Mouse (Mus musculus) c-Kit-positive CD71-negative TER-119-negative erythroid progenitor cells, embryonic 14.5 days (primary cell): ENCODE measurements around the gene Pid1.

Experiments
- DNase-seq: peaks from one replicate; pipeline ENCODE4 v3.0.0-alpha.2; 2013; ENCODE audit warnings: low read depth

Gene Pid1

DNA sequence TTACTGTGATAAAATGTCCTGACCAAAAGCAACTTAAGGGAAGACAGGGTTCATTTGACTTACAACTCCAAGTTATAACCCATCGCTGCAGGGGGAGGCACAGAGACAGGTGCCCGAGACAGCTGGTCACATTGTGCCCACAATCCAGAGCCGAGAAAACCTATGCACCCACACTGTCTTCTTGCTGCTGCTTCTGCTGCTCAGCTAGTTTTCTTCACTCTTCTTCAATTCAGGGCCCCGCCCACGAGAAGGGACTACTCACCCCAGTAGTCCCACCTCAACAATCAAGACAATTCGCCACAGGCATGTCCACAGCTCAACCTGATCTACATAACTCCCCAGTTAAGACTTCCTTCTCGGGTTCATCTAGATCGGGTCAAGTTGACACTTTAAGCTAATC is at the start of gene Pid1:
Pid1 (minus strand) TSS at position 214 of the 400 bp plus-strand sequence.
- DNase-seq = no peak

GRCm38 (mm10) chr1:84409514-84409913 is 45.5 kb upstream of the Pid1 start:
- no peak for DNase-seq

GRCm38 (mm10) chr1:84408873-84409272 is 44.9 kb upstream of the Pid1 start:
- no peak for DNase-seq

GRCm38 (mm10) chr1:84406891-84407290 is 42.9 kb upstream of the Pid1 start:
- DNase-seq = peak; percentile 50

DNA sequence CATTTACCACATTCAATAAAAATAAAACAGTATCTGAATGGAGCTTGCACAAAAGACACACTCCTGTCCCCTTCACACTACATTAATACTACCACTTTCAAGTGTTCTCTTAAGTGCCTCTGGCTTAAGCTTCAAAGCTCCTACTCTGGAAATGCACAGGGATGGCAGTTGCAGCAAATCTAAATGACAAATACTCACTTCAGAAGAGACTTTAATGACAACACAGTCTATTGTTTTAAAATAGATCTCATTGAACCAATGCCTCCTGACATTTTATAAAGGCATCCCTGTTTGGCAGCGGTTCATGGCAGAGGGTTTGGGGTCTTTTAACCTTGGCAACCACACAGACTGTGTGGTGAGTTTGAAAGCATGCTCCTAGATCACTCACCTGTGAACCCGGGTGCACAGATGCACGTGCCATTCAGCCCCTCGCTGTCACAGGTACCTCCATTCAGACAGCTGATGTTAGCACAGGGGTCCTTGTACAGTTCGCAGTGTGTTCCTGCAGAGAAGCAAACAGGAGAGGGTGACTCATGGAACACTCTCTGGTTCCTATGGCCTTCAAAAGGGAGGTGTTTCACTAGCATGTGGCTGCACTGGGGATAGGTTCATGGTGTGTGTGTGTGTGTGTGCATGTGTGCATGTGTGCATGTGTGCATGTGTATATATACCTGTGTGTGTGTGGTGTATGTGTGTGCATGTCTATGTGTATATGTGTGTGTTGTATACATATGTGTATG is 41.7 kb upstream of the Pid1 start:
- no peak for DNase-seq

- DNase-seq = no peak
These were observed 40.9 kb upstream of the Pid1 start for GRCm38 (mm10) chr1:84404880-84405279.

- no peak for DNase-seq
These were observed 38.2 kb upstream of the Pid1 start for GRCm38 (mm10) chr1:84402154-84402553.

DNA sequence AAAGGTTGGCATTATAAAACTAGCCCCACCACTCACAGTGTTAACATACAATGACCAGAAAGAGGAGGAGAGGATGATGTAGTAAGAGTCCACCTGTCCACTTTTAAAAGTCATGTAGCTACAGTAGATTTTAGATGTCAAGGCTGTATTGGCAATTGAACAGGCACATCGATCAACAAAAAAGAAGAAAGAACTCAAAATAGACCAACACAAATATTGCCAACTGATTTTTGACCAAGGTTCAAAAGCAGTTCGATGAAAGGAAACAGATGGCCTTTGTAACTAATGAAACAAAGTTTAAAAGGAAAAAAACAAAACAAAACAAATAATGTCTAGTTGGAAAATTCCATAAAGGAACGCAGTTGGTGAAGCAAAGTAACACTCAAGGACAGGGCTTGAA is 35.7 kb upstream of the Pid1 start:
- DNase-seq = no peak

DNA sequence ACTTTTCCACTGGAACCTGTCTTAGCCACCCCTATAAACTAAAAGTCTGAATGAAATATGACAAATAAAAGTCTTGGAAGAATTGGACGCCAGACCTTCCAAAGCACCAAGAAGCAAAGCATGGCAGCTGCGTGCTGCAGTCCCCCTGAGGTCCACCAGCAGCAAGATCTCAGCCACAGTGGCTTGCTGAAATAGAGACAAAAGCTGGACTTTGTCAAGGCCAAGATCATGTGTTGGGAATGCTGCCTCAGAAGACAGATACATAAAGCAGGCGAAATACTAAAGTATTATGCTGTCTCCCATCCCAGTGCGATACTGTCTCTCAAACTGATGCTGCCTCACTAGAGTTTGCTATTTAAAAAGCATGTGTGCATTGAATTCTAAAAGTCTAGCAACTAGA is 35.1 kb upstream of the Pid1 start:
- DNase-seq = no peak

GRCm38 (mm10) chr1:84396787-84397186 is 32.8 kb upstream of the Pid1 start:
- no peak for DNase-seq

DNA sequence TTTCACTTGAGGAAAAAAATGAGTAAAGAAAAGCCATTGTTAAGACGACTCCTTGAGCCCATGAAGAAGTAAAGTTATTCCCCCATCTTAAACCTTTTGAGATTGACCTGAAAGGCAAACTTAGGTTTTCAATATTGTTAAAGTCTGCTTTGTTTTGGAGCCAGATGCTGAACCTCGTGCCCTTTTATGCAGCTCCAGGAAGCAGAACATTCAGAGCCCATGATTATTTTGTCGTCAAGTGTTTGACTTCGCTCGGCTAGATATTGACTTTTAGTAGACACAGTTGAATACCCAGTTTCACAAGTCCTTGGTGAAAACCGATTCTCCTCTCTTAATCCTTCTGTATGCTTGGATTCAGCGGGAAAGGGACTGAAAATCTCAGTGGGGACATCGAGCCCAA is 31.9 kb upstream of the Pid1 start:
- no peak for DNase-seq

DNA sequence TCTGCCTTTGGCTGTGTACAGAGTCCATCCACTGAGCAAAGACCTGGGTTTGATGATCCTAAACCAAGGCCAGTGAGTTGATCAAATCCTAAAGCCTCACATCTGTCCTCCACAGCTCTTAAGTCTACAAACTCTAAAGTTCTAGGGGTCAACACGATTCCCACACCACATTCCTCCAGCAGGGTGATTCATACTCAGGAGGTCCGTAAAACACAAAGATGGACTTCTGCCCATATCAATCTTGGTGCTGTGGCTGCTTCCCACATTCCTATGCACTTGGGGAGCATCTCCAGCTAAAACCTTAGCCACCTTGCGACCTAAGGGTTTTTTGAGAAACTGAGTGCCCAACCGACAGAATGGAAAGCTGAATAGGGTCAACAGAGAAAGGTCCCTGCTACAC is 27.0 kb upstream of the Pid1 start:
- no peak for DNase-seq

- DNase-seq = no peak
These were observed 23.6 kb upstream of the Pid1 start for GRCm38 (mm10) chr1:84387616-84388015.

- no peak for DNase-seq
These were observed 22.6 kb upstream of the Pid1 start for GRCm38 (mm10) chr1:84386481-84387146.

DNA sequence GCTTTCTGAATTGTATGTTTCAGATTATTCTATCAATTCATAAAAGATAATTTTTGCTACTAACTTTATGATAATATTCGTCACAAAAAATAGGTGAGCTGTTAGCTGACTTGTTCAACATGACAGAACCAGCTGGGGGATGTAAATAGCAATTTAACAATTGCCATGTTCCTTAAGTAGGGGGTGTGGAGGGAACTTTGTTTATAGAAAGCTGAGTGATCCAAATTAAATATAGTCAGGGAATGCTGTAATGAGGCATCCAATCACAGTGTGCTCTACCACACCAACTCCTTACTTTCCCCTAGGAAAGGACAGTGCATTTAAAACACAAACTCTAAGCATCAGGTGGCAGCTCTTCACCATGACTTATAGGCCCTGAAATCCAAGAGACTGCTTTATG is 18.7 kb upstream of the Pid1 start:
- no peak for DNase-seq

GRCm38 (mm10) chr1:84382064-84382463 is 18.1 kb upstream of the Pid1 start:
- DNase-seq = no peak

- DNase-seq = no peak
These were observed 16.9 kb upstream of the Pid1 start for GRCm38 (mm10) chr1:84380895-84381294.

- no peak for DNase-seq
These were observed 3.8 kb upstream of the Pid1 start for GRCm38 (mm10) chr1:84367733-84368132.

GRCm38 (mm10) chr1:84366553-84366952 is 2.6 kb upstream of the Pid1 start:
- no peak for DNase-seq

DNA sequence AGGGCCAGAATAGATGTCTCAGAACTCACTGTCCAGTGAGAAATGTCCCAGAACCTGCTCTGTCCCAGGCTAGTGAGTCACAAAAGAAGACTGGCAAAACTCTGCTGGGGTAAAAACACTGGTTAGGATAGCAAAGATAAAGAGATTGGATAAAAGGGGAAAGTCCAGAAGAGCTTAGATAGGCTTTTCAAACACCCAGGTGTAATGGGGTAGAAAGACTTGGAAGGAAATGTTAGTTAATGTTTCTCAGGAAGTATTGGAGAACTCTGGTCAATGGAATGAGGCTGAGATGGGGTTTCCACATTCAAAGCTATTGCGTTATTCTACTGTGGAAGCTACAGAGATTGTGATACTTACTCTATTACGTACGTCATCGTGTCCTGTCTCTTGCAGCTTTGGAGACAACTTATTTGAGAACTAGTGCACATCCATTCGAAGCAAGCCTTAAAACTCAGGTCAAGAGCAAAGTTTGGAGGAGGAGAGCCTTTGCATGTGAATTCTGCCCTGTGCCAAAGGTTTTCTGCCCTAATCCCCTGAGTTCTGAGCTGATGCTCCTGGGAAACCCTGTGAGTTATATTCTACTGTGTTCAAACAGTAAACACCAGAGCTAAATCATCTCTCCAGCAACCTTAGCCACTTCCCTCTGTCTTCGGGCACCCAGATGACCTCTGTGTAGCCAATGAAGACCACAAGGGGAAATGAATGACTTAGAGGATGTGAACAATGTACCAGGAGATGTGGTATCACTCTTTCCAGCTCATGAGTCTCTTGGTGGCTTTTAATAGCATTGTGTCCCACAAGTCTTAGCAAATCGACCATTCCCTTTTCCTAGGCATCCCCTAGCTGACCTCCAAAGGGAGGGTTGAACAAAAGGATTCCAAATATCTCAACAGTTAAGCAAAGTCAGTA is 1.0 kb downstream of the Pid1 start:
- no peak for DNase-seq

- DNase-seq = no peak
These were observed 1.8 kb downstream of the Pid1 start for GRCm38 (mm10) chr1:84362209-84362608.

DNA sequence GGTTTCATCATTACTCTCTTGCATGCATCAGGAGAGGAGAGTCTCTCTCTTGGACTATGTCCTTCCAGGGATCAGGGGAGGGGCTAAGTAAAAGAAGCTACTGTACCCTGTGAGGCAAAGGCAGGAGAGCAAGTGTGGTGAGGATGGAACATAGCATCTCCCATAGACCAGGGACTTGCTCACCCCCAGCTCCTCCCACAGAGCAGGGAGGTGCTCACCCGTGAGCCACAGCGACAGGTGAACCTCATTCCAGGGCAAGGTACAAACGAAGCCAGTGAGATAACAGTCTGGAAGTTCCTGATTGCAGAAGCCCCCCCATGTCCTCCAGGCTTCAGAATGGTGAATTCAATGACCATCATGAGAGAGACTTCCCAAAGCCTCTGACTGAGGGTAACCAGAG is 2.6 kb downstream of the Pid1 start:
- no peak for DNase-seq
